Mouse (Mus musculus) adrenal gland, postnatal 10 days (tissue): Measurements from ENCODE around the gene Gm4858. TPM values are rescaled to one million over a fixed set of nuclear protein-coding genes. Genes with fewer than 3 reads are reported as not detected.
"Not testable (repeated sequence)": the region's sequence is repeated elsewhere in the genome, so short reads cannot be mapped to it uniquely, and the experiment has no call there.

Experiments used
- DNase-seq: peaks from one replicate; pipeline ENCODE4 v3.0.0; 2021; ENCODE audit warnings: mixed read lengths
- long read RNA-seq, 2 experiments: library from polyadenylated mRNA; stranded (forward); transcript quantifications; one replicate each; pipeline ENCODE4 v2.0.0; 2021
- total RNA-seq, 2 experiments: library from RNA; stranded (reverse); gene quantifications; 2 replicates each; pipeline ENCODE4 v1.2.3; 2021

The Gm4858 gene
- total RNA-seq: not detected
- long read RNA-seq, experiment 1: 0 reads
- long read RNA-seq, experiment 2: 0 reads

- DNase-seq: not testable (repeated sequence)
These were observed at the start of gene Gm4858 for GRCm38 (mm10) chr3:93068523-93068922. Gene Gm4858, plus strand, starts transcription at chr3:93068823.

GRCm38 (mm10) chr3:93018960-93019359 lies 49.7 kb upstream of the Gm4858 start, which contains the start of gene Lce1m:
Gene Lce1m, minus strand, starts transcription at chr3:93019060.
- DNase-seq: no peak

DNA sequence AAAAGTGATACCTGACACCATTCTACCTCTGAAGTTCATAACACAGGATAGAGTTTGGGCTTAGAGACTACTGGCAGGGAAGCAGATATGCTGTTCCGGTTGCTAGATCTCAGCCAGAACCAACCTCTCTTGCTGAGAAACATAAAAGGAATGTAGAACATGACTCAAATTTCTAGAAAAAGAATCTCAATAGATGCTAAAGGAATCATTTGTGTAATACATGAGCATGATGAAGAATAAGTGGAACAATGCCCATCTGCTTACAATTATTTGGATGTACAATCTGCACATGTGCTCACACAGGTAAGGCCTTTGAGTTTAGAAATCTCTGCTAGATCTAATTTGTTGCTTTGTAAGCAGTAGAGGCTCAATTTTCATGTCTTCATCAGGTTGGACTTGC lies 47.5 kb upstream of the Gm4858 start:
- DNase-seq: no peak

GRCm38 (mm10) chr3:93023411-93024184 lies 45.0 kb upstream of the Gm4858 start:
- DNase-seq: no peak

DNA sequence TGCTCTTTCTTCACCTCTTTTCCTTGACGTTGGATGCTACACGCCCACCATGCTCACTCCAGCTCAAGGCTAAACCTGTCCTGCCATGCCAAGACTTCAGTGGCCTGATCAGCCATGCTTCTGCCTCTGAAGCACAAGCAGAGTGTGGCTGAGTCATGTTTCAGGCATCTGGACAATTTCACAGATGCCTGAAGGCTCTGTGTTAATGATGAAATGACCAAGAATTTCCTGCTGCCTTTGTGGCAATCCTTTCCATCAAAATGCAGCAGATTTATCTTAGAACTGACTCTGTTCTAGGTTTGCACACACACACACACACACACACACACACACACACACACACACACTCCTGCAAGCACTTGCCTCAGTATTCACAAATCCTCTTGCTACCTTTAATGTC lies 43.1 kb upstream of the Gm4858 start:
- DNase-seq: peak; percentile 2

- DNase-seq: peak; percentile 26
These were observed 37.2 kb upstream of the Gm4858 start for GRCm38 (mm10) chr3:93031450-93031849.

DNA sequence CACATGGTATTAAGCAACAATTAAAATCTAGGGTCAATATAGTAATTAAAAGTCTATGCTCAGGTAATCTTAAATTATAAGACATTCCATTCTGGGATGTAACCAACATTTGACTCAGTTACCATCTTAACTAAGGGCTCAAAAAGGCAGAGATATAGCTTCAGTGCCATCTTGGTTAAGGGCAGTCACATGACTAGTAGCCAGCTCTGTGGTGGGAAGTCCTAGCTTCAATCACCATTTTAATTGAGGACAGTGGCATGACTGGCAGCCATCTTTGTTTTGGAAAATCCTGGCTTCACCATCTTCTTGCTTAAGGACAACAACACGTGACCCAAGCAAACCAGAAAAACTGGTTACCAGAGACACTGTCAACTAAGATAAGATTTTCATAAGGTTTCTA lies 18.4 kb upstream of the Gm4858 start:
- DNase-seq: no peak

GRCm38 (mm10) chr3:93052826-93053474 lies 15.7 kb upstream of the Gm4858 start:
- peak; percentile 18 for DNase-seq

- no peak for DNase-seq
These were observed 18.0 kb downstream of the Gm4858 start for GRCm38 (mm10) chr3:93086631-93087030.

GRCm38 (mm10) chr3:93093581-93093980 lies 25.0 kb downstream of the Gm4858 start:
- DNase-seq: not testable (repeated sequence)

GRCm38 (mm10) chr3:93096447-93096846 lies 27.8 kb downstream of the Gm4858 start:
- no peak for DNase-seq

- DNase-seq: peak; percentile 13
These were observed 43.0 kb downstream of the Gm4858 start for GRCm38 (mm10) chr3:93111668-93112067.

DNA sequence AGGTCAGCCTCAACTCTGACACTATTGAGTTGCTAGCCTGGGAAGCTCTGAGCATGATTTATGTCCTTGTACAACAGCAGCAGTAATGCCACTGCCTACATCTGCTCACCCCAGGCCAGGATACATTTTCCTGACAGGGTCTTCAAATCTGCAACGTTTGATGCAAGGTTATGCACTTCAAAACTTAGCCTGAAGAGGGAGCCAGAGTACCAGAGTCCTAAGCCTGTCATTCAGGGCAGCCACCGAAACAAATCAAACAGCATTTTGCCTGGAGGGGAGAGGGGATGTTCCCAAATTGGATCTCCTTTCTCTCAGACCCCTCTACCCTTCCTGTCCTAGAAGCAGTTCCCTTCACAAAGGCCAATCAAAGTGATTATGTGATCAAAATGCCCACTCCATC lies 45.9 kb downstream of the Gm4858 start:
- DNase-seq: peak; percentile 28

DNA sequence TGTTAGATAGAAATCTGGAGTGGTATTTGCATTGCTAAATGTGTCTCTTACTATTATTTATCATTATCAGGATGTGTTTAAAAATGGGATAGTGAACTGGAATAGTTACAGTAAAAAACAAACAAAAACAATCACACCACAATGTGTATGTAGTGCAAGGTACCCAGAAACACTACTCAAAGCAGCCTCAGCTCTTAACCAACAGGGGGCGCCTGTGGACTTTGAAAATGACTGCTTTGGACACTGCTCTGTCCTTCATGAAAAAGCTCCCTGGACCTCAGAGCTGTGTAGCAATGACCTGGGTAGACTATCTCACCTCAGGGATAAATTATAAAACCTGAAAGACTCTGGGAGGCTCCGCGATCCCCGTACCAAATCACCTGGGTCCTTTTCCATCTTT lies 50.5 kb downstream of the Gm4858 start:
- peak; percentile 6 for DNase-seq

Other genes with a start within 250 kb of the Gm4858 start
- gene Kprp, start 241.6 kb upstream of the Gm4858 start, total RNA-seq: not detected
- not detected for gene Lce1l, start 217.5 kb upstream of the Gm4858 start, total RNA-seq
- not detected for gene 2310050C09Rik, start 198.6 kb upstream of the Gm4858 start, total RNA-seq
- gene Lce3a, start 142.6 kb upstream of the Gm4858 start, total RNA-seq: not detected
- gene Lce3b, start 135.8 kb upstream of the Gm4858 start, total RNA-seq: not detected
- gene Lce3c, start 124.3 kb upstream of the Gm4858 start, total RNA-seq: not detected
- not detected for gene Lce3d, start 111.4 kb upstream of the Gm4858 start, total RNA-seq
- not detected for gene Lce3e, start 101.8 kb upstream of the Gm4858 start, total RNA-seq
- not detected for gene Lce3f, start 76.6 kb upstream of the Gm4858 start, total RNA-seq
- not detected for gene Crct1, start 53.1 kb upstream of the Gm4858 start, total RNA-seq
- gene Lce1m, start 49.8 kb upstream of the Gm4858 start, total RNA-seq: not detected
- not detected for gene Crnn, start 76.0 kb downstream of the Gm4858 start, total RNA-seq
- not detected for gene Flg2, start 128.5 kb downstream of the Gm4858 start, total RNA-seq
- gene Flg, start 204.7 kb downstream of the Gm4858 start, total RNA-seq: not detected